Mouse (Mus musculus): Measurements from ENCODE around the gene Nuak2.

Nuak2 gene

DNA sequence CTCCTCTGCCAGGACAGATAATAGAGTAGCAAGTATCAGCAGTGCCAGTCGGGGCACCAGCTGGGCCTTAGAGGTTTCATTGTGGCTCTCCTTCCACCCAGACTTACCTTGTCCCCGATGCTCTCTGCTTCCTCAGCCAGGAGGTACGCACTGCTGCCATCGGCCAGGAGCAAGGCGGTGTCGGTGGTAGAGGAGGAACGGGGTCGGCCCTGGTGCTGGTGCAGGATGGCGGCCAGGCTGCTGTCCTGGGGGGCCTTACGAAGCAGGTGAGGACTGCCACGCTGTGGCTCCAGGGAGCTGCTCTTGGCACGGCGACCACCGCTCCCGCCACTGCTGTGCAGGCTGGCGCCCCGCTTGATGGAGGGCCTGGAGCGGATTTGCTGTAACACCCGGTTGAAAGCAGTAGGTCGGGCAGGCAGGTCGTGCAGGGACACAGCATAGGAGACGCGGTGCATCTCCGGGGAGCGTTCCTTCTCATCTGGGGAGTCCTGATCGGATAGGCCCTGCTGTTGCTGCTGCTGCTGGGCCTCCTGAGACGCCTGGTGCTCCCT, 64.7 kb downstream of the Nuak2 start:
- DNase-seq (ENCODE audit: low spot score): no peak

DNA sequence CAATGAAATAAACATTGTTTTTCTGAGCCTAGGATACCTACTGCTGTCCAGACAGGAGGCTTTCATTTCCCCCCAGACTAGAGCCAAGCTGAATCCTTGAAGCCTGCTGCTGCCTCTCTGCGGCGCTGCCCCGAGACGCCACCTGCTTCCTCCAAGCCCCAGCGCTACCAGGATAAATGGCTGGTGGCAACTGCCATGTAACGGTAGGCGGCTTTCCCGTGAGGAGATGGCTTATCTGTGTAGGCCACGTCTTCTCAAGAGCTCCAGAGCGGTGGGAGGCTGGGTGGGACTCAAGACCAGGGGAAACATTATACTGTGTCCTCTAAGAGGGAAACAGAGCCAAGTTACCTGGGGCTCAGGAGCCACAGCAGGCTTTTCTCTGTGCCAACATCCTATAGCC, 66.0 kb downstream of the Nuak2 start:
- no peak for DNase-seq (ENCODE audit: low spot score)
